Mouse (Mus musculus) liver, embryonic 12.5 days (tissue): ENCODE measurements at regions not wholly inside any gene's neighbourhood (a gene's known extent, or its start where the extent isn't known, plus 50 kb on each side); places are given as distances from the start of the nearest gene placed in this dataset.
A peak's percentile ranks its signal among the peaks of the same experiment; 100 is the strongest.

Experiments used
- ATAC-seq: fragments of 200-750 bp; cut with Nextera tagmentation; 2 replicates; pipeline ENCODE4 v1.8.0; 2017; ENCODE audit warnings: moderate number of reproducible peaks, mild to moderate bottlenecking, moderate library complexity
- H3K27ac ChIP-seq: fragments of 300-500 bp; sonication (generic); 2 replicates; pipeline ENCODE4 v1.5.1; 2016; ENCODE audit warnings: mild to moderate bottlenecking
- H3K27me3 ChIP-seq: fragments of 300-500 bp; sonication (generic); replicated peaks from 2 replicates; pipeline ENCODE4 v1.6.1; 2016; ENCODE audit warnings: mild to moderate bottlenecking, moderate library complexity
- H3K36me3 ChIP-seq: fragments of 300-500 bp; sonication (generic); 2 replicates; pipeline ENCODE4 v1.6.1; 2016; ENCODE audit warnings: mild to moderate bottlenecking, moderate library complexity
- H3K4me1 ChIP-seq: fragments of 300-500 bp; sonication (generic); 2 replicates; pipeline ENCODE4 v1.6.1; 2016
- H3K4me2 ChIP-seq: fragments of 300-500 bp; sonication (generic); 2 replicates; pipeline ENCODE4 v1.6.1; 2016; ENCODE audit warnings: mild to moderate bottlenecking, moderate library complexity
- H3K4me3 ChIP-seq: fragments of 300-500 bp; sonication (generic); 2 replicates; pipeline ENCODE4 v1.5.1; 2016; ENCODE audit warnings: mild to moderate bottlenecking, moderate library complexity
- H3K9ac ChIP-seq: fragments of 300-500 bp; sonication (generic); 2 replicates; pipeline ENCODE4 v1.6.1; 2016; ENCODE audit warnings: mild to moderate bottlenecking, moderate library complexity
- H3K9me3 ChIP-seq: fragments of 300-500 bp; sonication (generic); replicated peaks from 2 replicates; pipeline ENCODE4 v1.6.1; 2016; ENCODE audit warnings: mild to moderate bottlenecking, moderate library complexity
- WGBS: fragments of 180-500 bp; shearing (Covaris S2); methylation state at CpG from one replicate; pipeline ENCODE4 v1.1.7; 2016; ENCODE audit not compliant: insufficient replicate concordance; 5-methylcytosine and 5-hydroxymethylcytosine counted together

DNA sequence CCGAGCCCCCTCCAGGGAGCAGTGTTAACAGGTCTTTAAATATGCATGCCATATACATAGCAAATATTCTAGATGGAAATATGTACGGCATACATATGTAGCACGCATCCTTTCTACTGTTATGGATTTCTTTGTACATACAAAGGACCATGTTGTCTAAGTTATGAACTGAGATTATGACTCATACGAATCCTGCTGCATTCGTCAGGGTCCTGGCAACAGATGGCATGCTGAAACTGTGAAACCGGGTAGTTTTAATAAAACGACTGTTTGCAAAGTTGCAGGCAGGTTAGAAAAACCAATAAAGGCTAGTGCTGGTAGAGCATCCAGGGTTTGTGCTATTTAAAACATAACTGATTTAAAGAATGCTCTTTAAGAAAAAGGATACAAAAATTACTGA, 88.8 kb upstream of the Tlk1 start:
- Histone ChIP-seq H3K9me3 (no peaks in the 10 kb centered on the region), H3K4me1 (peaks cover under 1% of the 10 kb centered on the region; the same call in 1 of the 2 replicates), H3K4me3 (no peak overlapping the region), H3K36me3 (no peaks in the 10 kb centered on the region), H3K9ac (no peak overlapping the region), H3K27ac (no peak overlapping the region), H3K27me3 (0 out of 2 replicates have a peak, but pooled peaks cover 4% of the 10 kb centered on the region), H3K4me2 (no peak overlapping the region)
- 76% methylated on average over 7 of the region's 7 CpGs for WGBS
- no peak for ATAC-seq

DNA sequence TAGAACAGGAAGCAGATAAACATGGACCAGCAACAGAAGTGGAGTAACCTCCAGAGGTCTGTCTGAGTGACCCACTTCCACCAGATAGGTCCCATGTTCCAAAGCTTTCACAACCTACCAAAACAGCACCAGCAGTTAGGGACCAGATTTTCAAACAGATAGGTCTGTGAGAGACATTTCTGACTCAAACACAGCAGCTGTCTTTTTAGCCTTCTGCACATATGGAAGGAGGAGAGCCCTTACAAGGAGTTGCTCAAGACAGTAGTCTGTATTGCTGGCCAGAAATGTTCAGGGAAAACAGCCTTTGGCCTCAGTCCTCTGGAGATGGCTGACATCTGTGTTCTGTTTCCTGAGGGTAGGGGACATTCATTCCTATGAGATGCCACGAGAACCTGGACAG, 83.9 kb upstream of the Tlk1 start:
- Histone ChIP-seq H3K4me3 (no peak overlapping the region), H3K27me3 (0 out of 2 replicates have a peak, but pooled peaks cover 3% of the 10 kb centered on the region), H3K9ac (no peak overlapping the region), H3K9me3 (no peaks in the 10 kb centered on the region), H3K4me2 (no peak overlapping the region), H3K36me3 (no peaks in the 10 kb centered on the region), H3K27ac (no peak overlapping the region), H3K4me1 (no peaks in the 10 kb centered on the region)
- ATAC-seq: no peak
- WGBS: 73% methylated on average over 1 of the region's 1 CpGs

DNA sequence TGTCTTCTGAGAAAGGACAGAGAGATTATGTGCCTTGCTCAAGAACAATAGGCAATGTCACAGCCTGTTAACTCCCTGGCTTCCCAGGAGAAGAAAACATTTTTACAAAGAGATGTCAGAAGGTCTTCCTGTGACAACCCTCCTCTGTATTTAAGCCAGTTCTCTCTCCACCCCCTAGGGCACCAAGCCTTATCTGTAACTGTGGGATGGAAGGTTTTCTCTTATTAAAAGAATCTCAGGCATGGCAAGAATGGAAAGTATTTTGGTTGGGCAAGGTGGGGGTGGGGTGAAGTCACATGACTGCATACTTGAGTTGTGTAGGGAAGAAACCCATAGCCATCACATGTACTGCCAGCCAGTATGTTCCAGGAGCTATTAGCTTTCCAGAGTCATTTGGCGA, 83.1 kb upstream of the Tlk1 start:
- no peak for ATAC-seq
- no peak overlapping the region for H3K27ac ChIP-seq
- no peak overlapping the region for H3K4me2 ChIP-seq
- H3K36me3 ChIP-seq: no peaks in the 10 kb centered on the region
- 0 out of 2 replicates have a peak, but pooled peaks cover 3% of the 10 kb centered on the region for H3K27me3 ChIP-seq
- WGBS: 68% methylated on average over 1 of the region's 1 CpGs
- H3K9me3 ChIP-seq: no peaks in the 10 kb centered on the region
- H3K9ac ChIP-seq: no peak overlapping the region
- no peaks in the 10 kb centered on the region for H3K4me1 ChIP-seq
- H3K4me3 ChIP-seq: no peak overlapping the region

DNA sequence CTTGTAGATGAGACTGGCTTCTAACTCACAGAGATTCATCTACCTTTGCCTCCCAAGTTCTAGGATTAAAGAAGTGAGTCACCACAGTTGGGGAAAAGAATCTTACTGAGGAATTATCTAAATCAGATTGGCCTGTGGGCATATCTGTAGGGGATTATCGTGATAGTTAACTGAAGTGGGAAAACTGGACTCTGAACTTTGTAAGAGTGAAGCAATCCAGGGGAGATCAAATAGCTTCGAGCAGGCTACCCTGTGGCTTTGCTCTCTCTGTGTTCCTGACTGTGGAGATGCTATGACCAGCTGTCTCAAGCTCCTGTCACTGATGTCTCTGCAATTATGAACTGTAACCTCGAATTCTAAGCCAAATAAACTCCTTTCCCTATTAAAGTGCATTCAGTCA, 80.7 kb upstream of the Tlk1 start:
- Histone ChIP-seq H3K4me3 (no peak overlapping the region), H3K4me2 (no peak overlapping the region), H3K9me3 (no peaks in the 10 kb centered on the region), H3K27ac (no peak overlapping the region), H3K36me3 (no peaks in the 10 kb centered on the region), H3K27me3 (peaks cover 11% of the 10 kb centered on the region; the same call in 1 of the 2 replicates), H3K4me1 (no peaks in the 10 kb centered on the region), H3K9ac (no peak overlapping the region)
- ATAC-seq: no peak
- 45% methylated on average over 3 of the region's 3 CpGs for WGBS

DNA sequence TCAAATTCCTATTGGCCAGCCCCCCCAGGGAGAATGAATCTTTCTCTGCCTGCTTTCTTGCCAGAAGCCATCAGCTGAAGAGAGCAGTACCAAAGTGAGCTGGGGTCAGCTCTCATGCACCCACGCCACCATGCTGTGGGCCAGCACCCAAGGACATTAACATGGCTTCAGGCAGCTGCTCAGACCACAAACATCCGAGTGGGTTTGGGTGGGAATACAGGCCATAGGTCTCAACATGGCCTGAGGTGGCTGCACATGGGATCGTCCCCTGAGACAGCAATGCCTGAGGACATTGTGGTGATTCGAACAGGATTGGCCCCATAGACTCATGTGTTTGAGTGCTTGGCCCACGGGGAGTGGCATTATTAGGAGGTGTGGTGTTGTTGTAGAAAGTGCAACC, 78.9 kb upstream of the Tlk1 start:
- no peaks in the 10 kb centered on the region for H3K36me3 ChIP-seq
- H3K9ac ChIP-seq: no peak overlapping the region
- H3K4me1 ChIP-seq: no peaks in the 10 kb centered on the region
- H3K27ac ChIP-seq: no peak overlapping the region
- no peaks in the 10 kb centered on the region for H3K9me3 ChIP-seq
- no peak overlapping the region for H3K4me3 ChIP-seq
- 68% methylated on average over 5 of the region's 5 CpGs for WGBS
- H3K27me3 ChIP-seq: peaks cover 11% of the 10 kb centered on the region
- no peak overlapping the region for H3K4me2 ChIP-seq
- ATAC-seq: no peak

DNA sequence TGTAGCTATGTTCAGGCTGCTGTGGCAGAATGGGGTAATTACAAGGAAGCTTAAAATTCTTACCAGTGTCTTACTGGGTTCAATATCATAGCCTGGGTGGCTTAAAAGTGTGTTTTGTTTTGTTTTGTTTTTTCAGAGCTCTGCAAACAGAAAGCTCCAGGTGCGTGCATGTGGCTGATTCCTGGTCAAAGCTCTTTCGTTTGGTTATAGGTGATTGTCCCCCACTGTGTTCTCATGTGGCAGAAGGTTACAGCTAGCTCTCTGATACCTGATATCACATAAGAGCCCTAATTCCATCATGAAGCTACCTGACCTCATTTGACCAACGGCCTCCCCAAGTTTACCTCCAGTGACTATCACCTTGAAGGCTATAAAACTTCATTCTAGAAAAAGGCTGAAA, 76.7 kb upstream of the Tlk1 start:
- no peak overlapping the region for H3K9ac ChIP-seq
- H3K27me3 ChIP-seq: peaks cover 14% of the 10 kb centered on the region
- no peaks in the 10 kb centered on the region for H3K36me3 ChIP-seq
- 72% methylated on average over 3 of the region's 3 CpGs for WGBS
- no peak for ATAC-seq
- H3K4me2 ChIP-seq: no peak overlapping the region
- H3K9me3 ChIP-seq: no peaks in the 10 kb centered on the region
- H3K4me3 ChIP-seq: no peak overlapping the region
- H3K4me1 ChIP-seq: no peaks in the 10 kb centered on the region
- no peak overlapping the region for H3K27ac ChIP-seq

DNA sequence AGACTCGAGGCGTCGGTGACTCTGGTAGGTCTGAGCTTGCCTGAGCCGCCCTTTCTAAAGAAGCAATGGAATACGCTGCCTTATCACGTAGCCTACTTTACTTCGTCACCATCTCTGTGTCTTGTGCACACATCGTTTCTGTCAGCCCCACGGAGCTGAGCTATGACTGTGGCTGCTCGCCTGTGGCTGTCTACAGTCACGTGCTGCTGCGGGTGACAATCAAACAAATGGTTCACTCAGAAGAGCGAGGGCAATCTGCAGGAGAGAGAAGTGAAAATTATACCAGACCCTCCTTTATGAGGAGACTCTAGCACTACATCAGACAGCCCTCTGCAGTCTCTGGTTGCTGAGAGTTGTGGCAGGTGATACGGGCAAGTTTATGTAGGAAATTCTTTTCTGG, 76.0 kb upstream of the Tlk1 start:
- H3K27me3 ChIP-seq: peaks cover 21% of the 10 kb centered on the region
- H3K9me3 ChIP-seq: no peaks in the 10 kb centered on the region
- H3K36me3 ChIP-seq: no peaks in the 10 kb centered on the region
- no peaks in the 10 kb centered on the region for H3K4me1 ChIP-seq
- ATAC-seq: no peak
- no peak overlapping the region for H3K9ac ChIP-seq
- 67% methylated on average over 14 of the region's 14 CpGs for WGBS
- H3K27ac ChIP-seq: no peak overlapping the region
- H3K4me2 ChIP-seq: peak overlapping the region; percentile 10; the same call in 1 of the 2 replicates
- no peak overlapping the region for H3K4me3 ChIP-seq

DNA sequence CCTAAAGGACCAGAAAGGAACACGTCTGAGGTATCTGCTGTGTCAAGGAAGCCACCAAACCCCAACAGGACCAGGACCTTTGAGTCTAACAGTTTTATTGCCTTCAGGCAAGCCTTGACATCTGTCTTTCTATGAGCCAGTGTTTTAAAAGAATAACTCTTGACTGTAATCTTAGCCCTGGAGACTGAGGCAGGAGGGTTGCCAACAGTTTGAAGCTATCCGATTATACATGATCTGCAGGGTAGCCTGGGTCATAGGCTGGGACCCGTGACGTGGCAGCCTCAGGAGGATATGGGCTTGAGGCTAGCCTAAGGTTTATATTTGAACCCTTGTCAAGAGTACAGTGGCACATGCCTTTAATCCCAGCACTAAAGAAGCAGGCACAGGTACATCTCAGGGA, 73.5 kb upstream of the Tlk1 start:
- Histone ChIP-seq H3K27ac (no peak overlapping the region), H3K27me3 (peaks cover 30% of the 10 kb centered on the region), H3K36me3 (no peaks in the 10 kb centered on the region), H3K4me2 (no peak overlapping the region), H3K4me1 (no peaks in the 10 kb centered on the region), H3K4me3 (no peak overlapping the region), H3K9ac (no peak overlapping the region), H3K9me3 (no peaks in the 10 kb centered on the region)
- ATAC-seq: no peak
- WGBS: 84% methylated on average over 4 of the region's 4 CpGs

DNA sequence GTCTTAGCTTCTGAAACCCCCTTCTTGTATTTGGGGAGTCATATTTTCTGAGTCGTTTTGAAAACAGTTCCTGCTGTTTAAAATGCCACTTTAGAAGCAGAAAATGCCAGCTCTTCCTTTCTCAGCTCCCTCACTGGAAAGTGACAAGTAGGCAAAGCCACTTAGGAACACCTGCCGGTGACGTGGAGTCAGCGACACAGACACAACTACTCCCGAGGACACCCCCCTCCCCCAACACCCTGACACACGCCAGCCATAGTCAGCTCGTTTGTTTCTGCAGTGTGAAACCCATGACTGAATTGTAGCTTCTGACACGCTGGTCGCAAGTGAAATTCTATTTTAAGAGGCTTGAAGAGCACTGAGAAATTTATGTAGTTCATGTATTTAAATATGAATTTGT, 72.9 kb upstream of the Tlk1 start:
- H3K4me2 ChIP-seq: no peak overlapping the region
- WGBS: 64% methylated on average over 9 of the region's 9 CpGs

DNA sequence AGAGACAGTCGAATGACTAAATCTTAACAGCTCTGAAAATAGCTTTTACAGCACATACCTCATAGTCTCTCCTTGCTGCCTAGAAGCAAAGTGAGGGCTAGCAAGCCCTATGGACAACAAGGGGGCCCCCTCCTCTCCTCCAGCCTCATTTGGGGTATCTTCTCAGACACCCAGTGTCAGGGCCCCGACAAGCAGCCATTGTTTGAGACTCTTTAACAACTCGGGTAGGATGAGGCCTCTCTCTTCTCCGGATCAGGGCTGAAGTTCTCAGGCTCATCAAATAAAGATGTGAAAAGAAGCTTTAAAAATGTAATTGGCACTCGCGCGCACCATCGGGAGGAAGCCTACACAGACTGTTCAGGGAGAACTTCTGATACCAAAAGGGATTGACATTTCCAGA, 71.8 kb upstream of the Tlk1 start:
- Histone ChIP-seq H3K9ac (no peak overlapping the region), H3K4me3 (no peak overlapping the region), H3K27me3 (peaks cover 26% of the 10 kb centered on the region), H3K9me3 (no peaks in the 10 kb centered on the region), H3K4me1 (no peaks in the 10 kb centered on the region), H3K36me3 (no peaks in the 10 kb centered on the region), H3K4me2 (no peak overlapping the region), H3K27ac (no peak overlapping the region)
- no peak for ATAC-seq
- WGBS: 80% methylated on average over 8 of the region's 8 CpGs

More for the DNA sequence above, 72.9 kb upstream of the Tlk1 start:
- H3K27me3 ChIP-seq: peaks cover 30% of the 10 kb centered on the region
- no peak overlapping the region for H3K27ac ChIP-seq
- H3K4me3 ChIP-seq: no peak overlapping the region
- ATAC-seq: no peak
- no peaks in the 10 kb centered on the region for H3K4me1 ChIP-seq
- no peaks in the 10 kb centered on the region for H3K36me3 ChIP-seq
- no peaks in the 10 kb centered on the region for H3K9me3 ChIP-seq
- no peak overlapping the region for H3K9ac ChIP-seq

DNA sequence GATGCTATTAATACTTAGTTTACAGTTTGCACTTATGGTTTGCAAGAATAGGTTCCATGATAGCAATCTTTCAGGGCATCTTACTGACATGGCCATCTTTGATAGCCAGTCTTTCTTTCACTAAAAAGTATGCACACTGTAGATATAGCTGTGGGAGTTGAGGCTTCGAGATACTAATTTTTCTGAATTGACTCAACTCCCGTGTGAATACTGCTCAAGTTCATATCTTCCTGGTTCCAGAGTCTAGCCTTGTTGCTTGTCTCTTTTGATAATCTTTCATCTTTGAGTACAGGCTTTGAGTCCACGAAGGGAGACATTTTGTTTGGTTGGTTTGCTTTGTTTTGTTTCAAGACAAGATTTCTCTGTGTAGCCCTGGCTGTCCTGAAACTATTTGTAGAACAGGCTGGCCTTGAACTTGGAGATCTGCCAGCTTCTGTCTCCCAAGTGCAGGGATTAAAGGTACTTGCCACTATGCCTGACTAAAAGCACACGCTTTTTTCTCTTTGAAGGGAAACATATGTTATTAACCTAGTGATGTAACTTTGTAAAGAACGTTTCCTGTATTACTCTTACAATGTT, 64.1 kb upstream of the Tlk1 start:
- Histone ChIP-seq H3K27me3 (no peaks in the 10 kb centered on the region), H3K4me1 (peaks cover 26% of the 10 kb centered on the region), H3K9me3 (no peaks in the 10 kb centered on the region), H3K27ac (no peak overlapping the region), H3K4me2 (no peak overlapping the region), H3K9ac (no peak overlapping the region), H3K4me3 (no peak overlapping the region), H3K36me3 (no peaks in the 10 kb centered on the region)
- ATAC-seq: peak; percentile 70
- WGBS: 34% methylated on average over 5 of the region's 5 CpGs

DNA sequence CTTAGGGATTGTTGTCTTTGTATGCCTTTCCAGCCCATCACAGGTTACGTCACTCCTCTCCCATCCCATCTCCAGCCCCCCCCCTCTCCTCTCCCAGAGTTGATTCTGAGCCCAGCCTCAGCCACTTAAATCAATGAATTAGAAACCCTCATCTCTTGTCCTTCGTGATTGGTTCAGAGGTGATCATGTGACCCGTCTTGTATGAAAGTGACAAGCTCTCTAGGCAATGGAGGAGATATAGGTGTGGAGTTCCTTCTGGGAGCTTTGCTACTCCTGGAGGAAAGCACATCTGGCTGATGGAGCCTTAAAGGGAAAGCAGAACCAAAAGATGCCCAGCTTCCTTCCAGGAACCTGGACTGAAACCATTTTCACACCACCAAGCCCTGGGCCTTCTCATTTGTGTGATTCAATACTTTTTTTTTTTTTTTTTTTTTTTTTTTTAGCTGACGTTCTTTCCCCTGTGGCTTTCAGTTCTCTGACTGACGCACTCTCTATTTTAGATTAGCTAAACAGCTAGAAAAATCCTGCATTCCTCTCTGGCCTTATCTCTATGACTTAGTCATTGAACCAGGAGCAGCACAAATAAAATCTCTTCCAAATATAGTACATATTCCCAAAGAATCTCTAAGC, 63.4 kb upstream of the Tlk1 start:
- ATAC-seq: no peak
- H3K27me3 ChIP-seq: no peaks in the 10 kb centered on the region
- no peak overlapping the region for H3K4me3 ChIP-seq
- H3K9ac ChIP-seq: no peak overlapping the region
- no peaks in the 10 kb centered on the region for H3K36me3 ChIP-seq
- no peaks in the 10 kb centered on the region for H3K9me3 ChIP-seq
- no peak overlapping the region for H3K4me2 ChIP-seq
- H3K27ac ChIP-seq: no peak overlapping the region
- peaks cover 26% of the 10 kb centered on the region for H3K4me1 ChIP-seq
- WGBS: 63% methylated on average over 5 of the region's 5 CpGs

DNA sequence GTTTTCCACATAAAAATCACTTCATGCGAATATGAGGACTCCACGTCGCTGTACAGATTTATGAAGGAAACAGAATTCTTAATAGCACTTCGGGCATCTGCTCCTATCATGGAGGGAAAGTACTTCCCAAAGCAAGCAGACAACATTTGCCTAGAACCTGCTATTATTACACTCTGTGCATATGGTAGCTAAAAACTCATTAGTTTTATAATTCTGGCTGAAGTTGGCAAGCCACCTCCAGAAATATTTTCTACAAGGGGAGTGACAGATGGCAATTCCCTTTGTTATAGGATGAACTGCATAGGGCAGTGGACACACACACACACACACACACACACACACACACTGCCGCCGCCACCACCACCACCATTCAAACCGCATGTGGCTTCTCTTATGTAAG, 61.3 kb upstream of the Tlk1 start:
- H3K4me1 ChIP-seq: peaks cover 26% of the 10 kb centered on the region
- no peaks in the 10 kb centered on the region for H3K9me3 ChIP-seq
- 88% methylated on average over 7 of the region's 7 CpGs for WGBS
- H3K27me3 ChIP-seq: no peaks in the 10 kb centered on the region
- ATAC-seq: no peak
- H3K36me3 ChIP-seq: no peaks in the 10 kb centered on the region
- H3K4me2 ChIP-seq: no peak overlapping the region
- no peak overlapping the region for H3K9ac ChIP-seq
- no peak overlapping the region for H3K27ac ChIP-seq
- H3K4me3 ChIP-seq: no peak overlapping the region
